Mouse (Mus musculus) skeletal muscle tissue, adult 2 months (tissue): ENCODE data around the gene Bst2.

Experiments used
- DNase-seq: peaks from one replicate; pipeline ENCODE4 v3.0.0-alpha.2; 2012; ENCODE audit warnings: low read depth, low spot score

Gene Bst2

GRCm38 (mm10) chr8:71485142-71486135 is 51.8 kb downstream of the Bst2 start, which contains the start of gene Ano8:
Gene Ano8, minus strand, starts transcription at chr8:71485963.
- DNase-seq = no peak

GRCm38 (mm10) chr8:71484736-71485135 is 52.5 kb downstream of the Bst2 start:
- no peak for DNase-seq
